Mouse (Mus musculus): ENCODE measurements around the gene Acnat1. TPM values are rescaled to one million over a fixed set of nuclear protein-coding genes. Genes with fewer than 3 reads are reported as not detected.
"Not testable (repeated sequence)": the region's sequence is repeated elsewhere in the genome, so short reads cannot be mapped to it uniquely, and the experiment has no call there.

Acnat1 gene
- total RNA-seq (2022), result 1 to 10 TPM; 1.5 to 2.5 (median 2.2) TPM

GRCm38 (mm10) chr4:49473435-49474100 lies at the start of gene Acnat1:
TSS of gene Acnat1 (minus strand) at chr4:49473912.
- no peak for DNase-seq

- no peak for DNase-seq
Observed at GRCm38 (mm10) chr4:49522576-49522975, 48.9 kb upstream of the Acnat1 start.

GRCm38 (mm10) chr4:49521346-49521745 lies 47.6 kb upstream of the Acnat1 start:
- DNase-seq, result no peak

GRCm38 (mm10) chr4:49520572-49521340 lies 47.0 kb upstream of the Acnat1 start, which contains the start of the genes Mrpl50 and Zfp189:
TSS of gene Mrpl50 (minus strand) at chr4:49521093.
TSS of gene Zfp189 (plus strand) at chr4:49521176.
- peak; percentile 95 for DNase-seq

GRCm38 (mm10) chr4:49519476-49519875 lies 45.8 kb upstream of the Acnat1 start:
- DNase-seq, result no peak

GRCm38 (mm10) chr4:49514441-49514840 lies 40.7 kb upstream of the Acnat1 start:
- no peak for DNase-seq

DNA sequence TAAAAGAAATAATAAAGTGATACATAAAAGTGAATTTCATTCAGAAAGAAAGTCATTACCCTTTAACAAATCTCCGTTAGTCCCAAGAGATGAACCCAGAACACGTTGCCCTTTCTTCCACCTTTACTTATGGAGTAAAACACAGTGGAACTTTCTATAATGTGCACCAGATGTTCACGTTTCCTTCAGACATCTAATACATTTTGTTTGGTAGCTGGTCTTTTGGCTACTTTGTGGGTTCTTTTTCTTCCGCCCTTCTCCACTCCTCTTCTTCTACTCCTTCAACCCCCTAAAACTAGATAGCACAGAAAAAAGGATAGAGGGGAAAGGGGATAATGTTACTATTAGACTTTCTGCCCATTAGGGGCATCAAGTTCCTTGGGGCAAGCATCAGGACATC lies 38.9 kb upstream of the Acnat1 start:
- DNase-seq, result no peak

DNA sequence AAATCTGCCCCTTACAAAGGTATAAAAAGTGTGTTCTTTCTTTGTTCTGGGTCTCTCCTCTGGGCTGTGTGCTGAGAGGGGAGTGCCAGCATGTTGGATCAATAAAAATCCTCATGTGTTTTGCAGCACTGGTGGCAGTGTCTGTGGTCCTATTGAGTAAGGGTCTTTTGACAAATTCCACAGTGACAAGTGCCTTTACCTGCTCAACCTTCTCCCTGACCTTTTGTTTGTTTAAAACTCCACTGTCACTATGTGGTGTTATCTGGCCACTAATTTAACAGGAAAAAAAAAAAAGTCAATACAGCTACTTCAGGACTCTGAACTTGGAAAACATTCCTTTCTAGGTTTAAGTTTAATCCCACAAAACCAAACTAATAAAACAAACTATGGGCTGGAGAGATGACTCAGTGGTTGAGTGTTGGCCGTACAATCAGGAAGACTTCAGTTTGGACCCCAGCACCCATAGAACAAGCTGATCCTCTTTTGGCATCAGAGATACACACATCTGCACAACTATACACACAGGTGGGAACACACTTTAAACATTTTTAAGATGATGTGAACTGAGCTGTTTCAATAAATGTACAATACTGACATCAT lies 36.6 kb upstream of the Acnat1 start:
- DNase-seq, result not testable (repeated sequence)

DNA sequence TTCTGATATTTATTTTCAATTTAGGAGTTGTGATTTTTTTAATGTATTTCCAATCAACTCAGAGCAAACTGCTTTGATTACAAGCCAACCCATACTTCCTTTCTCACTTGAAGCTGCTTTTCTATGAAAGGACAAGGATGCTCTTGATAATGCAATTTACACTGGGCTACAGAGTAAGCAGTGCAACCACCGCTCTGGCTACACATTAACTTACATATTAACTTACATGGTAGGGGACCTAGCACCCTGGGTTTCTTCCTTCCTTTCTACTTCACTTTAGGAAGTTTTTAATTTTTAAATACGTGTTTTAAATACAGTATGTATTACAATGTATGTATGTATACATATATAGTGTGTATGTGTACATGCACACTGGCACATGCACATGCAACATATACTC lies 35.5 kb upstream of the Acnat1 start:
- no peak for DNase-seq

DNA sequence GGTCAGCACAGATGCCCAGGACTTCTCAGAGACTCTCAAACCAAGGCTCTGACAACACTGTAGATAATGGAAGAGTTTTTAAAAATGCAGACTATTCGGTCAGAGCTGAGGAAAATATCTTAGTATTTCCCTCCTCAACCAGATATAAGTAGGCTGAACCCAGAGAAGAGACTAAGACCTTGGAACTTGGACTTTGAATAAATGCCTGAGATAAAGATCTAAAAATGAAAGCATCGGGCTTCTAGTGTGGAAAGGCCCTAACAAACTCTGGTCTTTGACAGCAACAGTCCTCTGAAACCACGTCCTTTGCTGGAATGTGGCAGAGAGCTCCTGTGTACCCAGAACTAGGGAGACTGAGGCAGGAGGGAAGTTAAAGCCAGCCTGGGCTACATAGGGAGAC lies 32.7 kb upstream of the Acnat1 start, which contains the start of gene Baat:
Baat (minus strand) TSS at position 172 of the 400 bp plus-strand sequence.
- no peak for DNase-seq

DNA sequence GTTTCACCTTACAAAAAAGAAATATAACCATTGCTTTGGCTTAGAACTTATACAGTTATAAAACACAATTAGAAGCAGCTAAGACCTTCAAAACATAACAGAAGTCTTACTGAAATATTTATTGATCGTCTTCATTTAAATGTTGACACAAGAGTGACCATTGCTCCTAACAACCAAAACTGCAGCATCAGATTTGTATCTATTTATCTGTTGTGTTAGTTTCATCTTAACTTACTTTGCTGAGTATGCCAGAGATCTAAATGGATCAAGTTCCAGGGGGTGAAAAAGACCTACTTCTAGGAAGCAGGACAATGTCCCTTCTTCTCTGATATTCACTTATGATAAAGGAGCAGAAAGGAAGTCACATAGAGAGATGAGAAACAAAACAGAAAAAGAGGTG lies 29.9 kb upstream of the Acnat1 start:
- no peak for DNase-seq

GRCm38 (mm10) chr4:49485934-49486650 lies 12.4 kb upstream of the Acnat1 start:
- DNase-seq, result not testable (repeated sequence)

- no peak for DNase-seq
Observed at GRCm38 (mm10) chr4:49485442-49485841, 11.7 kb upstream of the Acnat1 start.

- DNase-seq, result no peak
Observed at GRCm38 (mm10) chr4:49480896-49481295, 7.2 kb upstream of the Acnat1 start.

DNA sequence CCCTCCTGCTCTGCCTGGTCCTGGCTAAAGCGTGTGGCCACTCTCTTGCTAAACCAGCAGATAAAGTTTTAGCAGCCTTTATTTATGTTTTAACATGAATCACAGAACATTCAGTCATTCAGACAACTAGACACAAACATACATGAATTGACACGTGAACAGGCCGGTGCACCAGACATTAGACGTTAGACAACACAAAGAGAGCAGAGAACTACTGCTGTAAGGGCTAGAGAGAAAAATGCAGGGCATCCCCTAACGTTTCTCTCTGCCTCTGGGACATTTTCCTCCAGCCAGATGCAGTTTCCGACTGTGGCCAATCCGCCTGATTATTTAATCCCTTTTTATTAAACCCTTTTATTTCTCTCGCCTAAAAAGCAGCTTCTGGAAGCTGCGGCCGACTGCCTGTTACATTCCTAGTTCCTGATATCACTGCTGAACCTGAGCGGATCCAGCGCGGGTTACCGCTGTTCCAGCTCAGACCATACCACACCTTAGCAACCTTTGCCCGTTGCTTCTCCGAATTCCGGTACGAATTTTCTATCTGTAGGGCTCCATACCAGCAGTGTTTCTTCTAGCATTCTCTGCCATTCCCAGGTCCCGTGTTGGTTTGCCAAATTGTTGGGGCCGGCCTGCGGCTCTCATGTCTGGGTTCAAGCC lies 6.5 kb upstream of the Acnat1 start:
- no peak for DNase-seq

GRCm38 (mm10) chr4:49479035-49479434 lies 5.3 kb upstream of the Acnat1 start:
- DNase-seq, result not testable (repeated sequence)

GRCm38 (mm10) chr4:49478118-49478877 lies 4.6 kb upstream of the Acnat1 start:
- DNase-seq, result no peak

- no peak for DNase-seq
Observed at GRCm38 (mm10) chr4:49474583-49474982, 871 bp upstream of the Acnat1 start.

- DNase-seq, result no peak
Observed at GRCm38 (mm10) chr4:49469435-49470151, 4.1 kb downstream of the Acnat1 start.

DNA sequence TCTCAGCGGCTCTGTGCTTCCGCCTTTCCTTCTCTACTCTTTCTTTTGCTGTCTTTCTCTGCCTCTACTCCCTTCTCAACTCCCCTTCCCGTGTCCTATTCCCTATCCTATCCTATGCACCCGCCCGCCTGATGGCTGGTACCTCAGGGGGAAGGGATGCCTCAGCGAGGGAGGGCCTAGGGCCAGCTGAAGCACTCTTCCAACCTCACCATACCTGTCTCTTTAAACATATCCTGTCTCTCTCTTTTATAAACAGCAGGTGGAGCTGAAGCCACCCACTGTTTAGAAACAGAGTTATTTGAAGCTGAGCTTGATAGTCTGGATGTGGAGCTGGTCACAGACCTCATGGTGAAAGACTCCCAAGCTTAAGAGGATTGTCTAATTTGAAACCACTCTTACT lies 6.4 kb downstream of the Acnat1 start:
- DNase-seq, result no peak

- no peak for DNase-seq
Observed at GRCm38 (mm10) chr4:49456171-49456570, 17.5 kb downstream of the Acnat1 start.
